Mouse (Mus musculus) skeletal muscle tissue, adult 2 months (tissue): ENCODE data around the gene Tkfc.

Experiments used
- DNase-seq: peaks from one replicate; pipeline ENCODE4 v3.0.0-alpha.2; 2012; ENCODE audit warnings: low read depth, low spot score

Tkfc gene

DNA sequence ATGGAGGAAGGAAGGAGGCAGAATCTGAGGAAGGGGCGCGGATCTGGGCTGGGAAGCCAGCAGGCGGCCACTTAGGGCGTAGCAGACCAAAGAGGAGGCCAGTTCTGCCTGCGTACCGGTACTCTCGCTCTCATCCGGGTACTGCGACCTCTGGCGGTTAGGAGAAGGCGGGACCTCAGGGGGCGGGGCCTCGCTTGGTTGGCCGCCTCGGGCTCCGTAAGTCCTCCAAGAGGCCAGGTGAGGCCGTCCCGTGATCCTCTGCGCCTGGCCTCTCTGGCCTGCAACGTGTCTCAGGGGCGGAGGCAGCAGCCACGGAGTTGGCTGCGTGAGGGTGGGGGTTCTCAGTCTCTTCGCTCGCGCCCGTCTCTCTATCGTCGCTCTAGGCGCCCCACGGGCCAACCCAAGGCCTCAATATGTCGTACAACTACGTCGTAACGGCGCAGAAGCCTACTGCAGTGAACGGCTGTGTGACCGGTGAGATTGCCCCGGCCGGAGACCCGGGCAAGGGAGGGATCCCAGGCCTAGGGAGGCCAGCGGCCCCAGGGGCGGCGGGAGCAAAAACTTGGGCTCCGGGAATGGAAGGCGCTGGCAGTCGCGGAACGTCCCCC, at the start of gene Tkfc, which contains the start of gene Ddb1:
Gene Tkfc (minus strand): TSS at position 362 of the 608 bp plus-strand sequence.
Gene Ddb1 (plus strand): TSS at position 35 of the 608 bp plus-strand sequence.
- peak; percentile 98 for DNase-seq

GRCm38 (mm10) chr19:10648156-10648555, 42.7 kb upstream of the Tkfc start:
- no peak for DNase-seq

GRCm38 (mm10) chr19:10645616-10646015, 40.2 kb upstream of the Tkfc start:
- no peak for DNase-seq

- no peak for DNase-seq
Measured at GRCm38 (mm10) chr19:10640589-10641378, 35.3 kb upstream of the Tkfc start.

DNA sequence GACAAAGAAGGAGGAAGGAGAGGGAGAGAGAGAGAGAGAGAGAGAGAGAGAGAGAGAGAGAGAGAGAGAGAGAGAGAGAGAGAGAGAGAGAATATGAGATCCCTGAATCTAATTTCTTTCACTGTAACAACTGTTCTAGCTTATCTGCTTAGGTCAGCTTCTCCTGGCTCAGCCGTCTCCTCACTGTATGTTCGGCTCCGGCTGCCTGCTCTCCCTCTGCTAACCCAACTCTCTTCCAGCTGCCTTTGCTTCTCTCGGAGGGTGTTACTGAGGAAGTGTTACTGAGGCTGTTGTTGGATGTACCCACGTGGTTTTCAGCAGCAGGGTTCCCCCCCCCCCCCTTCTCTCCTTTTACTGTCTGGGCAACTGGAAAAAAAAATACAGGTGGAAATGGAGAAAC, 34.6 kb upstream of the Tkfc start:
- DNase-seq, result no peak

DNA sequence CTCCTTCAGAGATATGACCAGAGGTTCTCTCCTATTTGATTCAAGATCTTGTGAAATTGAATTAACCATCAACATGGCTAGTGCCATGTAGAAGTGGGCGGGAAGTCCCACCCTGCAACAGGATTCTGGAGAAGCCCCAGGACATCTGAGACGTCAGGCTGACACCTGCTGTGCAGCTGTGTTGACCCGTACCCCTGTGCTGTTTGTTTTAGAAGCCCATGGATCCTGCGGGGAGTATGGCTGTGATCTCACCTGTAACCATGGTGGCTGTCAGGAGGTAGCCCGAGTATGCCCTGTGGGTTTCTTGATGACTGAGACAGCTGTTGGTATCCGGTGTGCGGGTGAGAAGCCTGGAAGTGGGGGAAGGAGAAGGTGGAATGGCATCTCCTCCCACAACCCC, 32.4 kb upstream of the Tkfc start:
- DNase-seq, result no peak

GRCm38 (mm10) chr19:10634872-10635318, 29.4 kb upstream of the Tkfc start:
- DNase-seq, result no peak

DNA sequence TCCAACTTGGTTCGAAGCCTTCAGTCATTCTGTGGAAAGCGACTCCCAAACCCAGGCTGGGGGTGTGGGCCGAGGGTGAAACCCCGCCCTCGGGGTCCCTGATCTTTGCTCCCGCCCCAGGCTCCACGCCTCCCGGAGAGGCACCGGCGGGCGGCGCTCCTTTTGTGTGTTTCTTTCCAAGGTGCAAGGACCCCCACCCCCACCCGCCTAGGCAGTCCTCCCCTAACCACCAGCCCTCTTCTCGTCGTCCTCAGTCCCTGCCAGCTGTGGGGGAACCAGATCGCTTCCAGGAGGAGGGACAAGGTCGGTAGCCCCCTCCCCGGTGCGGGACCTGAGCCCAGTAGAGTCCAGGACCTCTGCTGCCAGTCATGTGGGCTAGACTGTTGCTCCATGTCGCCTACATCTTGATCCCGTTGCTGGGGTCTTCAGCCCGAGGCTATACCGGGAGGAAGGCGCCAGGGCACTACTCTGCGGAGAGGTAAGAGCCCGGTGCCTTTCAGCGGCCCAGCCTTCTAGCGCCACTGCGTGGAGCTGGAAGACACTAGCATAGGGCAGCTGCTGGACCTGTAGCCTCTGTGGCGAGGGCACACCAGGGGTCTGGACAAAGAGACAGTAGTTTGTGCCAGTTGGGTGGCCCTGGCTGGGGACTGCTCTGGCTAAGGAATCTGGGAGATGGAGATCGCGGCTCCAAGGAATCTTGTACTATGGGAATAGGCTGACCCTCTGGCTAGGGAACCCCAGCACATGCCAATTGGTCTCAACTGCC, 28.8 kb upstream of the Tkfc start, which contains the start of gene Vwce:
Gene Vwce (plus strand): TSS at position 108 of the 766 bp plus-strand sequence.
- no peak for DNase-seq

DNA sequence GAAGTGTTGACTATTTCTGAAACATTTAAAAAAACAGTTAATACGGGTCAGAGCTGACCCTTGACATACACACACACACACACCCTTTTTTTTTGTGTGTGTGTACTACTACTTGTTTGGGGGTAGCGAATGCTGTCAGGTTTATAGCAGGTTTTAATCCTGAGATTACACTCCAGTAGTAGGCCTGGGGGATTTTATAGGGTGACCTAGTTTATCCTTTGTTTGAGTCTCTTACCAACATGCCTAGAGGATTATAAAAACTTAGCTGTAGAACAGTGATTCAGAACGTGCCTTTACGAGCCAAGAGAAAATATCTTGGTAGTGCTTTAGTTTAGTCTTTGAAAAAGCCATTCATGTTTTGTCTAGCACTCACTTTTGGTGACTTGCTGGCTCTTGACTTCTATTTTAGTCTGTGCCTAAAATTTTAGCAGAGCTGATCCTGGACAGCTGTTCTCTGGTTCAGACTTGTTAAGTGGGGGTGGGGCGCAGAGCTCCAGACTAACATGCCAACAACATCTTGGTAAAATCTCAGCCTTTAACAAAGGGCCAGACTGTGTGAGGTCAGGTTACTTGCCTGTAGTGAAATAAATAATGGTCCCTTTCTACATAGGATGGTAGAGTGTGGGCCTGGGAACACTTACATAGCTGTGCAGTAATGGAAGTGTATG, 3.3 kb upstream of the Tkfc start:
- DNase-seq, result no peak

- DNase-seq, result no peak
Measured at GRCm38 (mm10) chr19:10605901-10606622, 608 bp upstream of the Tkfc start.

DNA sequence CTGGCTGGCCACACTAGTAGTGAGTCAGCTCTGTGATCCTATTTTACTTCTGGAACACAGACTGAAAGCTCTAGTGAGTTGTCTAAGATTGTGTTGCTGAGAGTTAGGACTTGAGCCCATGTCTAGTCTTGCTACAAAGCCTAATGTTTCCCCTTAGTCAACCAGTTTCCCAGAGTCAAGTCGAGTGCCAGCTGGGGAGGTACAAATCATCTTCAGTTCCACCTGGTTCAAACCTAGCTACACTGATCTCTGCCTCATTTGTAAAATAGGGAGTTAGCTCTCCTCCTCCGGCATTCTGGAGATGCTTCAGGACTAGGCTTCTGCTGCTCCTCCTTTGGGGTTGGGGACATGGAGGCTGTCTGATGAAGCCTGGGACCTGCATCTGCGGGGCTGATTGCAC, 920 bp downstream of the Tkfc start:
- DNase-seq, result no peak

- no peak for DNase-seq
Measured at GRCm38 (mm10) chr19:10603660-10604523, 1.6 kb downstream of the Tkfc start.

DNA sequence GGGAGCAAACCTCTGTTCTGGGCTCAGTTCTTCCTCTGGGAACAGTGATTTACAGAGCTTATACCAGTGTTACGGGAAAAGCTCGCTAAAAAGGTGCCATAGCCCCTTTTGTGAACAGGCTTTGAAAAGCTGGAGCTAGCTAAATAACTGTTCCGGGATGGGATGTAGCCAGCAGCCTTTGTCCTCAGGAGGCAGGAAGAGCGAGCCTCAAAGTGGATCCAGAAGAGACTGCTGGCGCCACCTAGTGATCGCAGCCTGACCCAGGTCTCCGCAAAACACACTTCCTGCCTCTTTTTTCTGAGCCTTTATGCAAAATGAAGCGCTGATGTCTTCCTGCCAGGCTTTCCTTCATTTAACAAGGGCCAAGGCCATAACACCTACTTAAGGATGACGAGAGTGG, 2.7 kb downstream of the Tkfc start:
- peak; percentile 79 for DNase-seq

DNA sequence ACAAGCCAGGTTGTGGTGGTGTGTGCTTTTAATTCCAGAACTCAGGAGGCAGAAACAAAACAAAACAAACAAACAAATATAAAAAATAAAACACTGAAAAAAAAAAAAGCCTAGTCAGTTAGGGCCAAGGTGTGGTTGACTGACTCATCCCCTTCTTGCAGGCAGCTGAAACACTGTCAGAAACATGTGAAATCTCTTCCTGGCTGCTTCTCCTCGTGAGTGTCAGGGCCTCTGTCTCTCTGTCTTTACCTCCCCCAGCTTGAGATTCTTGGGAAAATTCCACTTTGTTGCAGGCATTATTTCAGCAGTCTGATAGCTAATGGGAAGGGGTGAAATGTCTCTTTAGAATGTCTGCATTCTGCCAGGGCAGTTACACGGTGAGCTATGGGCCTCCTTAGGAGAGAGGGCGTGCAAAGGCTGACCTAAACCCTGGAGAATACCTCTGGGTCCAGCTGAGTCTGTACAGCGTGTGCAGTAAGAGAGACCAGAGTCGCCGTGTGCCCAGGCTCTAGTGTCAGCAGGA, 3.1 kb downstream of the Tkfc start:
- no peak for DNase-seq

- no peak for DNase-seq
Measured at GRCm38 (mm10) chr19:10599648-10600047, 5.8 kb downstream of the Tkfc start.

- DNase-seq, result no peak
Measured at GRCm38 (mm10) chr19:10598188-10598587, 7.3 kb downstream of the Tkfc start.

- no peak for DNase-seq
Measured at GRCm38 (mm10) chr19:10591659-10592377, 13.6 kb downstream of the Tkfc start.

- no peak for DNase-seq
Measured at GRCm38 (mm10) chr19:10590301-10590700, 15.2 kb downstream of the Tkfc start.
